Mouse (Mus musculus) cerebellum, postnatal 4 days (tissue): ENCODE measurements around the gene Tuba1c.

ENCODE experiments used
- DNase-seq, 2 experiments: peaks; one replicate each; pipeline ENCODE4 v3.0.0; 2022; ENCODE audit warnings: low spot score in 2 of 2, mixed read lengths in 1 of 2

The Tuba1c gene

GRCm38 (mm10) chr15:98996840-98997239, 32.9 kb upstream of the Tuba1c start:
- no peak for DNase-seq

- DNase-seq, result no peak
Measured at GRCm38 (mm10) chr15:98997938-98998774, 31.5 kb upstream of the Tuba1c start.

GRCm38 (mm10) chr15:98998775-98999157, 30.9 kb upstream of the Tuba1c start:
- no peak for DNase-seq

GRCm38 (mm10) chr15:99000535-99001283, 29.0 kb upstream of the Tuba1c start:
- DNase-seq, result peak in 1 of 2 experiments; percentile 52

- no peak for DNase-seq
Measured at GRCm38 (mm10) chr15:99001451-99001931, 28.2 kb upstream of the Tuba1c start.

GRCm38 (mm10) chr15:99003600-99003999, 26.1 kb upstream of the Tuba1c start:
- no peak for DNase-seq

- no peak for DNase-seq
Measured at GRCm38 (mm10) chr15:99008801-99009241, 20.9 kb upstream of the Tuba1c start.

GRCm38 (mm10) chr15:99010896-99011295, 18.8 kb upstream of the Tuba1c start:
- DNase-seq, result no peak

GRCm38 (mm10) chr15:99011946-99012345, 17.7 kb upstream of the Tuba1c start:
- no peak for DNase-seq

- DNase-seq, result no peak
Measured at GRCm38 (mm10) chr15:99014496-99015030, 15.1 kb upstream of the Tuba1c start.

- DNase-seq, result no peak
Measured at GRCm38 (mm10) chr15:99017355-99017761, 12.3 kb upstream of the Tuba1c start.

- DNase-seq, result no peak
Measured at GRCm38 (mm10) chr15:99017986-99018385, 11.7 kb upstream of the Tuba1c start.

- no peak for DNase-seq
Measured at GRCm38 (mm10) chr15:99018630-99019029, 11.1 kb upstream of the Tuba1c start.

- DNase-seq, result no peak
Measured at GRCm38 (mm10) chr15:99019436-99019835, 10.3 kb upstream of the Tuba1c start.

GRCm38 (mm10) chr15:99020171-99020570, 9.5 kb upstream of the Tuba1c start:
- no peak for DNase-seq

- no peak for DNase-seq
Measured at GRCm38 (mm10) chr15:99021255-99021654, 8.4 kb upstream of the Tuba1c start.

- peak; percentile 62 to 82 for DNase-seq
Measured at GRCm38 (mm10) chr15:99024668-99025314, 4.9 kb upstream of the Tuba1c start.

- DNase-seq, result no peak
Measured at GRCm38 (mm10) chr15:99025414-99025813, 4.3 kb upstream of the Tuba1c start.

- DNase-seq, result peak in 1 of 2 experiments; percentile 38
Measured at GRCm38 (mm10) chr15:99026259-99026658, 3.4 kb upstream of the Tuba1c start.

- DNase-seq, result no peak
Measured at GRCm38 (mm10) chr15:99027116-99027515, 2.6 kb upstream of the Tuba1c start.

- no peak for DNase-seq
Measured at GRCm38 (mm10) chr15:99028874-99029458, 725 bp upstream of the Tuba1c start.
